Mouse (Mus musculus) midbrain, embryonic 11.5 days (tissue): Measurements from ENCODE around the gene Adprhl2. TPM values are rescaled to one million over a fixed set of nuclear protein-coding genes. Genes with fewer than 3 reads are reported as not detected.

Experiments used
- ATAC-seq: fragments of 200-750 bp; cut with Nextera tagmentation; 2 replicates; pipeline ENCODE4 v1.8.0; 2017; ENCODE audit warnings: moderate TSS enrichment, moderate library complexity; ENCODE audit not compliant: low FRiP score
- DNase-seq: peaks from one replicate; pipeline ENCODE4 v3.0.0; 2015; ENCODE audit warnings: low spot score; ENCODE audit errors: missing footprints
- H3K27ac ChIP-seq: fragments of 300-500 bp; sonication (generic); 2 replicates; pipeline ENCODE4 v1.5.1; 2014; ENCODE audit warnings: low read depth, low read length
- H3K27me3 ChIP-seq: fragments of 300-500 bp; sonication (generic); 2 replicates; pipeline ENCODE4 v1.6.1; 2014; ENCODE audit warnings: mild to moderate bottlenecking, low read length, moderate library complexity, mixed read lengths; ENCODE audit not compliant: control insufficient read depth, insufficient read depth
- H3K36me3 ChIP-seq: fragments of 300-500 bp; sonication (generic); 2 replicates; pipeline ENCODE4 v1.6.1; 2014; ENCODE audit warnings: mild to moderate bottlenecking, low read length, moderate library complexity, mixed read lengths; ENCODE audit not compliant: control insufficient read depth, insufficient read depth
- H3K4me1 ChIP-seq: fragments of 300-500 bp; sonication (generic); 2 replicates; pipeline ENCODE4 v1.6.1; 2014; ENCODE audit warnings: low read length; ENCODE audit not compliant: control insufficient read depth, insufficient read depth
- H3K4me2 ChIP-seq: fragments of 300-500 bp; sonication (generic); 2 replicates; pipeline ENCODE4 v1.6.1; 2014; ENCODE audit warnings: mild to moderate bottlenecking, moderate library complexity
- H3K4me3 ChIP-seq: fragments of 300-500 bp; sonication (generic); 2 replicates; pipeline ENCODE4 v1.5.1; 2014; ENCODE audit warnings: low read depth, low read length
- H3K9ac ChIP-seq: fragments of 300-500 bp; sonication (generic); 2 replicates; pipeline ENCODE4 v1.6.1; 2014; ENCODE audit warnings: low read length
- H3K9me3 ChIP-seq: fragments of 300-500 bp; sonication (generic); 2 replicates; pipeline ENCODE4 v1.6.1; 2016; ENCODE audit warnings: low read length; ENCODE audit not compliant: control insufficient read depth
- WGBS: fragments of 180-500 bp; shearing (Covaris S2); extraction: QIAGEN DNeasy Blood & Tissue Kit; methylation state at CpG from one replicate; pipeline ENCODE4 v1.1.7; 2014; 5-methylcytosine and 5-hydroxymethylcytosine counted together
- polyA plus RNA-seq: library from polyadenylated mRNA; unstranded; fragments of >200 nt; fragmentation: Nextera tagmentation; extraction: Ambion mirVana; gene quantifications from 2 replicates; pipeline ENCODE4 v1.2.1, GENCODE M21; 2014

Adprhl2 gene
- polyA plus RNA-seq, 1 experiment from 2014 or later: 45.0 TPM

DNA sequence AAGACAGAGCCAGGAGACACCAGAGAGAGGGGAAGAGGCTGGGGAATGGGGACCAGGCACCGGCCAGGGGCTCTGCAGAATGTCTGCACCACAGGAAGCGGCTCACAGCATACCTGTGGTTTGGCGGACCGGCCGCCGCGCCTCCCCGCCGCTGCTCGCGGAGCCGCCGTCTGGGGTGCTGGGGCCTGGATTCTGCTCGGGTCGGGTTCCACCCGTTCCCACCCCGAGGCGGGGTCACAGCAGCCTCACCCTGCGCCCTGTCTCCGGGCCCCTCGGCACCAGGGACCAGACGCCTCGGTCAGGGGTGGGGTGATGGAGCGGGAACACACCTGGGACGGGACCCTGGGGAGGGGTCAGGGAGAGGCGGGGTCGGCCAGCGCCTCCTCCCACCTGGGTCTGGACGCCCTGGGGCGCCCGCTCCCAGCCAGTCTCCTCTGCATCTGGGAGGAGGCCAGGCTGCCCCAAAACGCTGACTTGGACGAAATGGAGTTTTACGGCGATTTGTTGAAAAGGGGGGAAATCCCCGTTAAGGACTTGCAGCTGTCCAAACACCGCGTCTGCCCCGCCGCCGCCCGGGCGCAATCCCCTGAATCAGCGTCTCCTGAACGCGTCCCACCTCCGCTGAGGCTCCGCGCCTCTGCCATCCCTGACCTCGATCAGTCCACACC lies 20.5 kb downstream of the Adprhl2 start:
- no peak overlapping the region for H3K27ac ChIP-seq
- no peak overlapping the region for H3K9ac ChIP-seq
- H3K9me3 ChIP-seq: peaks cover 2% of the 10 kb centered on the region; the same call in 1 of the 2 replicates
- no peak for DNase-seq
- peaks cover 64% of the 10 kb centered on the region for H3K27me3 ChIP-seq
- 1% methylated on average over 49 of the region's 50 CpGs for WGBS
- peaks cover 12% of the 10 kb centered on the region; the same call in 1 of the 2 replicates for H3K4me1 ChIP-seq
- peak overlapping the region; percentile 21; the same call in 1 of the 2 replicates for H3K4me2 ChIP-seq
- no peak for ATAC-seq
- H3K36me3 ChIP-seq: no peaks in the 10 kb centered on the region
- peak overlapping the region; percentile 10 for H3K4me3 ChIP-seq

DNA sequence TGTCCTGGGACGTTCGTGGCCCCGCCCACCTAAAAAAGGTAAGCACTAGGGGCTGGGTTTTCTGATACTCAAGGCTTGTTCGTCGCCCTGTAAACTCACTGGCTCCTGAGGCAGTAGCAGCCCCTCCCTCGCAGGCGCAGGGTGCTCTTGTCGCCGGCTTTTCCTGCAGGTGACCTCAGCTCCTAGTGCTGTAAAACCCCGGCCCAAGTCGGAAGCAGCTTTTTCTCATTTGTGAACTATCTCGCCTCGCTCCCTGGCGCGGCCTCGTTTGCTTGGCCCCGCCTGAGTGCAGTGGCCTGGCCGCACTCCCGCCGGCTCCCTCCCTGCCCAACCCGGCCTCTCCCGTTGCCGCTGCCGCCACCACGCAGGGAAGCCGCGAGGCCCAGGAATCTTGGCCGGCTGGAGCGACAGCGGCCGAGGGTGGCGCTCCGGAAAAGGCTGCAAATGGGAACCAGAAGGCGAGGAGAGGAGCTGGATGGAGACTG lies 24.8 kb downstream of the Adprhl2 start:
- Histone ChIP-seq H3K27me3 (peaks cover 52% of the 10 kb centered on the region), H3K4me3 (peak overlapping the region; percentile 26), H3K9me3 (no peaks in the 10 kb centered on the region), H3K9ac (peak overlapping the region; percentile 61), H3K27ac (no peak overlapping the region), H3K4me2 (peak overlapping the region; percentile 51), H3K4me1 (peaks cover 12% of the 10 kb centered on the region; the same call in 1 of the 2 replicates), H3K36me3 (no peaks in the 10 kb centered on the region)
- DNase-seq (peak; percentile 95), ATAC-seq (no peak)
- under 1% methylated on average over 34 of the region's 34 CpGs for WGBS

DNA sequence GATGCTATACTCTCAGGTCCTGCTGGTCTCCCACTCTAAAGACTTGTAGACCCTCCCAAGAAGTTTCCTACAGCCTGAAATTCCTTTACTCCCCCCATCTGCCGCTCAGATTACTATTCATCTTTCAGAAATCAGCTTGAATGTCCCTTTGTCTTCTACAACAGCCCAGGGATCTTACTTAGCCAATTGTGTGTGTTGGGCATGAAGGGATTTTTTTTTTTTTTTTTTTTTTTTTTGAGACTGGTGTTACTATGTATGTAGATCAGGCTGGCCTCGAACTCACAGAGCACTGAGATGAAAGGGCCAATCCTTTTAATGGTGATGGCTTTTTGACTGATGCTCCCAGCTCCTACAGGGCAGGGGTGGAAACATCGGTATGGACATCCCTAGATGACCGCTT lies 25.6 kb downstream of the Adprhl2 start:
- peaks cover 45% of the 10 kb centered on the region for H3K27me3 ChIP-seq
- no peaks in the 10 kb centered on the region for H3K9me3 ChIP-seq
- WGBS: 45% methylated on average over 4 of the region's 4 CpGs
- no peak for ATAC-seq
- H3K27ac ChIP-seq: no peak overlapping the region
- H3K4me2 ChIP-seq: no peak overlapping the region
- no peak overlapping the region for H3K9ac ChIP-seq
- peaks cover 9% of the 10 kb centered on the region; the same call in 1 of the 2 replicates for H3K4me1 ChIP-seq
- no peaks in the 10 kb centered on the region for H3K36me3 ChIP-seq
- DNase-seq: no peak
- H3K4me3 ChIP-seq: no peak overlapping the region

DNA sequence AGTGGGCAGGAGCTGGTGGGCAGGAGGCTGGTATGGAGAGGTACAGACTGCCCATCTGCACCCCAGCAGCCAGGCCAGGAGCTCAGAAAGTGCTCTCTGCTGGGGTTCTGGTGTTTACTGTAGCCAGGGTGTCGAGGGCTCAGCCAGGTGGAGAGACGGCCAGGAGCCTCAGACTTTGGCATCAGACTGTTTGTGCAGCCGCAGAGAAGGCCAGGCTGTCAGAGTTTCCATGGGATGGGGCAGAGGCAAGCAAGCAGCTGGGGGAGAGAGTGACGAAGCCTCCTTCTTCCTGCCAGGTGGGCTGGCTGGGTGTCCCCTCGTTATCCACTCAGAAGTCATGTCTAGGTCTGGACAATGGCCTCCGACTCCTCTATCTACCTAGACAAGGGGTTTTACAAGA lies 26.4 kb downstream of the Adprhl2 start:
- Histone ChIP-seq H3K4me2 (no peak overlapping the region), H3K9me3 (no peaks in the 10 kb centered on the region), H3K4me3 (no peak overlapping the region), H3K9ac (no peak overlapping the region), H3K27ac (no peak overlapping the region), H3K4me1 (peaks cover 7% of the 10 kb centered on the region; the same call in 1 of the 2 replicates), H3K36me3 (no peaks in the 10 kb centered on the region), H3K27me3 (peaks cover 37% of the 10 kb centered on the region)
- DNase-seq: no peak
- WGBS: 68% methylated on average over 6 of the region's 6 CpGs
- no peak for ATAC-seq

DNA sequence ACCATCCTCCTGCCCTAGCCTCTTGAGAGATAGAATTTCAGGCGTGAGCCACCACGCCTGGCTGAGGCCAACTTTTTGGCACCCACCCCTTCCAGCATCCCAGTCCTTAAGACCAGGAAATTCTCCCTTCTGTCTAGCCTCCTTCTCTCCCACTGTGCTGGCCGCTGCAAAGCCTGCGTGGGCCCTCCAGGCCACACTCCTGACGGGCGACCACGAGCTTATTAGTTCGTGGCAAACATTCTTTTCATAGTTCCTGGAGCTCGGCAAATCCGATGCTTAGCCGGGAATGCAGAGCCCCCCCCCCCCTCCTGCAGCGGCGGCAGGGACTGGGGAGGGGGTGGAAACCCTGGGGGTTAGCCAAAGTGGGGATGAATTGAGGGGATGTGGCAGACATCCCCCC lies 30.3 kb downstream of the Adprhl2 start:
- Histone ChIP-seq H3K4me1 (peaks cover 7% of the 10 kb centered on the region), H3K4me2 (no peak overlapping the region), H3K4me3 (no peak overlapping the region), H3K9ac (no peak overlapping the region), H3K27me3 (peaks cover 30% of the 10 kb centered on the region), H3K27ac (no peak overlapping the region), H3K9me3 (no peaks in the 10 kb centered on the region), H3K36me3 (no peaks in the 10 kb centered on the region)
- whole genome bisulfite sequencing: 21% methylated on average over 13 of the region's 13 CpGs
- ATAC-seq (no peak), DNase-seq (no peak)

DNA sequence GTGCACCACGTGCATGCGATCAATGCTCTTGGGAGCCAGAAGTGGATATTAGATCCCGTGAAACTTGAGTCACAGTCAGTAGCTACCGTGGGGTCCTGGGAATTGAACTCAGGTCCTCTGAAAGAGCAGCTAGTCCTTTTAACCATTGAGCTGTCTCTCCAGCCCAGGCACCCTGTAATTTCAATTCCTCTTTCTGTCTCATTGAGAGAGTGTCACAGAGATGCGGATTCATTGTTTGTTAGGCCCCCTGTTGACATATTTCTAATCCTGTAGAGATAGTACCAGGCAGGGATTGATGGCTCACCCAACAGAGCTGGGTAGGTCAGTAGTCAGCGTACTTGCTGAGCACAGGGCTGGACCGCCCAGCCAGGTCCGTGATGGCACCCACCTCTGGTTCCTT lies 31.2 kb downstream of the Adprhl2 start:
- Histone ChIP-seq H3K9me3 (no peaks in the 10 kb centered on the region), H3K4me3 (no peak overlapping the region), H3K4me2 (no peak overlapping the region), H3K9ac (no peak overlapping the region), H3K27me3 (peaks cover 32% of the 10 kb centered on the region), H3K36me3 (no peaks in the 10 kb centered on the region), H3K4me1 (peaks cover 7% of the 10 kb centered on the region), H3K27ac (no peak overlapping the region)
- DNase-seq: no peak
- WGBS: 83% methylated on average over 8 of the region's 8 CpGs
- ATAC-seq: no peak

DNA sequence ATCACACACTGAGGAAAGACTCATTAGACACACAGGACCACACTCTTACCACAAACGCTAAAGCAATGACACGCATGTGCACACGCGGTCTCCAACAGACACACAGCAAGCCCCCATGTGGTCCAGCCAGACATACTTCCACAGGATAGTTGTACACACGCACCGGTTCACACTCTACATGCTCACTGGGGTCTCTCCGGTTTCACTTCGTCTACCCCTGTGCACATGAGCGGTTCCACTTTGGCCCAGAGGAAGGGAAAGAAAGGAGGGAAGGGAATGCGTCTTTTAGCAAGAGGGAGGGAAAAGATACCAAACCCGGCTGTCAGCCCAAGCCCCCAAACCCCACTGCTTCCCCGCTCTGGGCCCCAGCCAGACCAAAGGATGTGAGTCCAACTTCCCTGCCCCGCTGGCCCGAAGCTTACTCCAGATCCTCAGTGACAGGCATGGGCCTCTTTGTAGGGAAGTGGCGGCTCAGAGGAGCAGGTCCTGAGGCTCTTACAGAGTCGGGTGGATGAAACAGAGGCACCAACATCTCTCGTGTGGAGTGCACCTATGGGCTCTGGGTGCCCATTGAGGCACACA lies 33.3 kb downstream of the Adprhl2 start:
- Histone ChIP-seq H3K4me2 (no peak overlapping the region), H3K9me3 (no peaks in the 10 kb centered on the region), H3K27ac (no peak overlapping the region), H3K9ac (no peak overlapping the region), H3K36me3 (no peaks in the 10 kb centered on the region), H3K4me1 (peaks cover 7% of the 10 kb centered on the region), H3K4me3 (no peak overlapping the region), H3K27me3 (peaks cover 32% of the 10 kb centered on the region)
- ATAC-seq (no peak), DNase-seq (peak; percentile 91)
- 36% methylated on average over 17 of the region's 17 CpGs for WGBS

DNA sequence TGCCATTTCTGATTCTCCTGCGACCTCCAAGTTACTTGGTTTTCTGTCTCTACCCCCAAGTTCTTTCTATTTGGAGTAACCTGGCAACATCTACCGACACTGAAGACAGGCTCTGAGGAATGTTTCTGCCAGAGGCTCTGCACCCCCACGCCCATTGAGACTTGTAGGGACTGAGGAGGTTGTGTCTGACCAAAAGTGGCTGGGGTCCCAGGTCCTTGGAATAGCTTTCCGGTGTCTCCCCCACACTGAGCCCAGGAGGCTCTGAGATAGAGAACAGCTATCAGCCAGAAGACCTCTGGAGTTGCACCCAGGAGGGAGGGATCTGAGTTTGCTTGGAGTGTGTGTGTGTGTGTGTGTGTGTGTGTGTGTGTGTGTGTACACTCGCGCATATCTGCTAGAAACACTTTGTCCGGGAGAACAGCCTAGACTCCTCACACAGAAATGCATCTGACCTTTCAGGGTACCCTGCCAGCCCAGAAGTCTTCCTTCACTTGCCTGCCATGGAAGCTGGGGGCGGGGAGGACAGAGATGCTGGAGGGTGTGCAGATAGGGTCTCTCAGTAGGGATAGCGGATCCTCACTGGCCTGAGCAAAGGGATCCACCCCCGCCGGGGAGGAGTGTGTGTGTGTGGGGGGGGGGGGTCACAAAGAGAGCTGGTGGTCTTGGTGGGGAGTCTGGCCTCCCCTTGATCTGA lies 34.1 kb downstream of the Adprhl2 start:
- no peak overlapping the region for H3K4me3 ChIP-seq
- WGBS: 34% methylated on average over 11 of the region's 11 CpGs
- H3K9me3 ChIP-seq: no peaks in the 10 kb centered on the region
- H3K4me2 ChIP-seq: no peak overlapping the region
- ATAC-seq: no peak
- H3K36me3 ChIP-seq: no peaks in the 10 kb centered on the region
- DNase-seq: peak; percentile 89
- peaks cover 7% of the 10 kb centered on the region for H3K4me1 ChIP-seq
- H3K9ac ChIP-seq: no peak overlapping the region
- no peak overlapping the region for H3K27ac ChIP-seq
- H3K27me3 ChIP-seq: peaks cover 32% of the 10 kb centered on the region

DNA sequence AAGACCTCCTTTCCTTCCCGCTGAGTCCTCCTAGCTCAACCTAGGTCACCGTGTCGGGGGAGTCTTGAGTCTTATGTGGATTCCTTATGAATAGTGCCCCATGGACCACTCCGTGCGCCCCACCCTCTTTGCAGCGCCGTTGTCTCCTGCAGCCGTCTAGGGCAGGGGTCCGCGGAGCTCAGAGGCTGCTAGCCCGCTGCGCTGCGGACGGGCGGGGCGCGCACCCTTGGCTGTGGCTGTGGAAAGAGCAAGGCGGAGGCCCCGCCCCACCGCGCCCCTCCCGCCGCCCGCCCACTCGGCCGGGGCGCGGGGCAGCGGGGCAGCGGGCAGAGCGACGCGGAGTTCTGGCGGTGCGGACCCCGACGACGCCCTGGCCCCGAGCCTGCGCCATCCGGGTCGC lies 35.0 kb downstream of the Adprhl2 start, which contains the start of gene Col8a2:
Gene Col8a2, plus strand, starts transcription at position 302 of the 400 bp plus-strand sequence.
- Histone ChIP-seq H3K4me1 (peaks cover 7% of the 10 kb centered on the region), H3K9me3 (no peaks in the 10 kb centered on the region), H3K4me3 (peak within 1 kb of the TSS; percentile 29), H3K9ac (peak within 1 kb of the TSS; percentile 28; the same call in 1 of the 2 replicates), H3K27me3 (peaks cover 32% of the 10 kb centered on the region), H3K36me3 (no peaks in the 10 kb centered on the region), H3K4me2 (peak within 1 kb of the TSS; percentile 38), H3K27ac (no peak within 1 kb of the TSS)
- peak; percentile 87 for DNase-seq
- peak; percentile 38; the same call in 1 of the 2 replicates for ATAC-seq
- WGBS: 2% methylated on average over 33 of the region's 42 CpGs
